Mouse (Mus musculus): ENCODE data around the gene Pde1b. TPM values are rescaled to one million over a fixed set of nuclear protein-coding genes. Genes with fewer than 3 reads are reported as not detected.

Gene Pde1b
- total RNA-seq, 2 experiments from 2014 or later: 48.2 to 53.9 TPM

GRCm38 (mm10) chr15:103503251-103503600, 392 bp downstream of the Pde1b start:
- no peak for DNase-seq (ENCODE audit: low spot score in 2 of 2)

GRCm38 (mm10) chr15:103503660-103504059, 826 bp downstream of the Pde1b start:
- peak in 1 of 2 experiments; percentile 45 for DNase-seq (ENCODE audit: low spot score in 2 of 2)

GRCm38 (mm10) chr15:103509317-103509716, 6.5 kb downstream of the Pde1b start:
- no peak for DNase-seq (ENCODE audit: low spot score in 2 of 2)

DNA sequence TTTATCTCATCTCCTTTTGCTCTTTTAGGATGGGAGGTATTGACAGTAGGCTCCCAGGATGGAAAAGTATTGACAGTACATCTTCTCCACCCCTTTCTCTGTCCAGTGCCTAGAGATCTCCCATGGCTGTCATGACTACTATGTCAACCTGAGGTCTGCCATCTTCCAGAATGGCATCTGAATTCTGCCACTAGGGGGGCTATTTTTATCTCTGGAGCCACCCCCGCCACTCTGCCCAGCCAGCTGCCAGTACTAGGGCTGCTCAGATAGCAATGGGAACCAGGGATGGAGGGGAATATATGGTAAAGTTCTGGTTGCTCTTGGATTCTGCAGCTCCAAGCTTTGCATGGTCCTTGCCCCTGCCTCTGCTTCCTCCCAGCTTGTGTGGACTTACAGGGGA, 8.8 kb downstream of the Pde1b start:
- DNase-seq (ENCODE audit: low spot score in 2 of 2): peak in 1 of 2 experiments; percentile 34

GRCm38 (mm10) chr15:103513621-103514031, 10.8 kb downstream of the Pde1b start:
- DNase-seq (ENCODE audit: low spot score in 2 of 2): peak in 1 of 2 experiments; percentile 41

DNA sequence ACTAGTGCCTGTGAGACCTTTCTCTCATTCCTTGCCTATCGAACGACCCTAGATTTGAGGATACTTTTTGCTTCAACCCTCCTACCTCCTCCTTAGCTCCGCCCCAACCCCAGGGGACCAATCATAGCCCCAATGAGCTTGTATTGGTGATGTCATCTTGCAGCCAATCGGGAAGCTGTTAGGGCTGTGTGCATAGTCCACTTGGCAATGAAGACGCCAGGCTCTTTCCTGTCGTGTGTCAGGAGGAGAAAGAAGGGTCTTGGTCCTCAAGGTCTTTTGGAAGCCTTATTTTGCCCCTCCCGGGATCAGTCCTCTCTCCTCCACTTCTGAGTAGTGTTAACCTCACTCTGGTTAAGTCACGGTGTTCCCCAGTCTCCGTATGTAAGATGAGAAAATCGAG, 11.3 kb downstream of the Pde1b start:
- DNase-seq (ENCODE audit: low spot score in 2 of 2): peak; percentile 68 to 79

- peak; percentile 4 to 13 for DNase-seq (ENCODE audit: low spot score in 2 of 2)
These were observed 12.1 kb downstream of the Pde1b start for GRCm38 (mm10) chr15:103514914-103515313.

DNA sequence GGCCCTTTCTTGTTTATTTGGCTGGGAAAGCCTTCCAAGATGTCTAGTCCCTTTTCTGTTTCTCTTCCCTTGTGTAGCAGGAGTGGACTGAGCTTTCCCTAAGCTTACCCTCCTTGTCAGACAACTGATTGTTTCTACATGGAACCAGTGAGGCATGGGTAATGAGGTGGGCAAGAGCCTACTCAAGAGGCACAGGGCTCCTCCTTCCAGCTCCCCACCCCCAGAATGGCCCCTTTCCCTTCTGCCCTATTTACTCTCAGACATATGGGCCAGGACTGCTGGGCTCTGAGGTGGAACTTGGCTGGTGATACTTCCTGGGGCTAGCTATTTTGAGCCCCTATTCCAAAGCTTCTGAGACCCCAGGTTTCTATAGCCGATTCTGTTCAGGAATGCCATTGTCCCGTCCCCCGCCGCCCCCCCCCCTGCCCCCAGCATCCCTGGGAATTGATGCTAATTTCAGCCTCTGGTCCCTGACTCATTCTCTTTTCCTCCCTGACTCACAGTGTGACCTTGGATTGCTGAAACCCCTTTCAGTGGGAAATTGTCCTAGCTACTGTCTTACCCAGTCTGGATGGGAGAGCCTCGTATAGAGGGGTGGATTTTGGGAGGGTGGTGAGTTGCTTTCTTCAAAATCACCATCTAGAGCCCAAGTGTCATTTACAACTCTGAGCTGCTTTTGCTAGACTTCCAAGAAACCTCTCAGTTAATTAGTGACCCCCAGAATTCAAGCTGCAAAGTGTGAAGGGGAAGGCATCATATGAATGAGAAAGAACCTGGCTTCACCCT, 16.0 kb downstream of the Pde1b start:
- DNase-seq (ENCODE audit: low spot score in 2 of 2): no peak

DNA sequence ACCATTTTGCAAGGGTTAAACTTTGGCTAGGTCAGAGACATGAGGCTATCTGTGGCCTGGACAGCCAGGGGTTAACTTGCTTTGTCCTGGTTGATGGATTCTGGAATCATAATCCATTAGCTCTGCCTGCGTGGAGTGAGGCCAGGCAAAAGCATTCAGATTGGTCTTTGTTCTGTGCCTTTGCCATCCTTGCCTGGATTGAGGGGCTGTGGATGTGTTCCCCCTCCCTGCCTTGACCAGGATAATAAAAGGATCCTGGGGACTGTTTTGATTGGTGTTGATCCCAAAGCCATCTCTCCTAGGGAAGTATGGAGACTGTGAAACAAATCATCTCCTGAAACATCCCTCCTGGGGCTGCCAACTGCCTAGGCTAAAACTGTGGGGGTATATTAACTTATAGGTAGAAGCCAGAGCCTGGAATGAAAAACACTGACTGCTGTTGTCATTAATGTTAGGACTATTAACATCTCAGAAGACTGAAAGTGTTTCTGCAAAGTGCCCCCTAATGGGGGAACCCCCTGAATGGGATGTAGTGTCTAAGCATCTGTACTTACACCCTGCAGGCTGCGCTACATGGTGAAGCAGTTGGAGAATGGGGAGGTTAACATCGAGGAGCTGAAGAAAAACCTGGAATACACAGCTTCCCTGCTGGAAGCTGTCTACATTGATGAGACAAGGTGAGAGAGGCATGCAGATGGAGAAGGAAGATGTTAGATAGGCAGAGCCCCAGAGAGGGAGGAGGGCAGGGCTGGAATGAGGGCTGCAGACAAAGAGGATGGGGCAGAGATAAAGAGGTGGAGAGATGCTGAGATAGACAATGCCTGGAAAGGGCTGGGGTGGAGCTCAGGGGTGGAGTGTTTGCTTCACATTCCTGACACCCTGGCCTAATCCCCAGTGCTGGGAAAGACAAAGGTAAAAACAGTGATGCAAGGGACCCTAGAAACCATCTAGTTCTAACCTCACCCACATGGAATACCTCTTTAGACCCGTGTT, 16.8 kb downstream of the Pde1b start:
- DNase-seq (ENCODE audit: low spot score in 2 of 2): no peak

DNA sequence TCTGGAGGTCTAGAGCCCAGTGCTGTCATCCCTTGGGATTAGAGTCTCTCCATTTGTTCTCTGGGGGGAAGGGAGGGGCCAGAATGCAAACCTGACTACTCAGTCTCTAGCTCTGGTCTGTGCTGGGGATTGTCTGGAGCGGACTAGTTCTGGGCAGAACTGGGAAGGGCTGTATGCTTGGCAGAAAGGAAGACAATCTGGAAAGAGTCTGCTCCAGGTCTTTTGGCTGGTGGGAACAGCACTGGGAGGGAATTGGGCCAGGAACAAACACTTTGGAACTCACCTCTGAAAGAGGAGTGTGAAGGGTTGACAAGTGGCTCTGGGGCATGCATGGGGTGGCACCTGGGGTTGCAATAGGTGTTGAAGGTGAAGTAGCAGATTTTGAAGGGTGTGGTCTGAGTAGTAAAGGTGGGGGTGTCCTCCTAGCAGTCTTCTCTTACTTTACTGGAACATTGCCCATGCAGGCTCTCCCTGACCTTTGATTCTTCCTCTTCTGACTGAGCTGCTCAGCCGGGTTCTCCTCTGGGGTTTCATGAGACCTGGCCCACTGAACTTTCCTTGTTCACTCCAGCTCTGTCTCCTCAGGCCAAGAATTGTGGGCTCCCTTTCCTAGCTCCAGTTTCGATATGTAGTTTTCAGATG, 19.7 kb downstream of the Pde1b start:
- peak in 1 of 2 experiments; percentile 46 for DNase-seq (ENCODE audit: low spot score in 2 of 2)

DNA sequence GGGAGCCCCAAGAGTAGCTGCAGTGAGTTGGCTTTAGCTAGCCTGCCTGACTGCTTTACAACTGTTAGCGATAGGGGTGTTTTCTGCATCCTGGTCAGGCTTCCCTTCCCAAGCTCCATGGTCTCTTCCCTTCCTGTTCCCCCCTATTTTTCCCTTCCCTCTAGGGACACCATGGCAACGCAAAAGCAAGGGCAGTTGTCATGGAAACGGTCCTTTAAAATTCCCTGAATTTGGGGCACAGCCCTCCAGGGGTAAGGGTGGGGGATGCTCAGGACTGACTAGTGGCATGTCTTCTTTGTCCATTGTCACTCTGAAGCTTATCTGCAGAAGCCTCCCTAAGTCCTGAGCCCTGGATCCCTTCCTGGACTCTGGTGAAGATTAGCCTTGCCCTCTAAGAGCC, 20.3 kb downstream of the Pde1b start:
- no peak for DNase-seq (ENCODE audit: low spot score in 2 of 2)

- peak; percentile 69 to 76 for DNase-seq (ENCODE audit: low spot score in 2 of 2)
These were observed 27.5 kb downstream of the Pde1b start for GRCm38 (mm10) chr15:103530372-103530771.

GRCm38 (mm10) chr15:103534054-103534620, 31.3 kb downstream of the Pde1b start:
- DNase-seq (ENCODE audit: low spot score in 2 of 2): no peak

GRCm38 (mm10) chr15:103535030-103535429, 32.2 kb downstream of the Pde1b start:
- DNase-seq (ENCODE audit: low spot score in 2 of 2): peak in 1 of 2 experiments; percentile 11

GRCm38 (mm10) chr15:103535786-103536185, 33.0 kb downstream of the Pde1b start:
- DNase-seq (ENCODE audit: low spot score in 2 of 2): peak in 1 of 2 experiments; percentile 9

- no peak for DNase-seq (ENCODE audit: low spot score in 2 of 2)
These were observed 33.6 kb downstream of the Pde1b start for GRCm38 (mm10) chr15:103536456-103536855.

DNA sequence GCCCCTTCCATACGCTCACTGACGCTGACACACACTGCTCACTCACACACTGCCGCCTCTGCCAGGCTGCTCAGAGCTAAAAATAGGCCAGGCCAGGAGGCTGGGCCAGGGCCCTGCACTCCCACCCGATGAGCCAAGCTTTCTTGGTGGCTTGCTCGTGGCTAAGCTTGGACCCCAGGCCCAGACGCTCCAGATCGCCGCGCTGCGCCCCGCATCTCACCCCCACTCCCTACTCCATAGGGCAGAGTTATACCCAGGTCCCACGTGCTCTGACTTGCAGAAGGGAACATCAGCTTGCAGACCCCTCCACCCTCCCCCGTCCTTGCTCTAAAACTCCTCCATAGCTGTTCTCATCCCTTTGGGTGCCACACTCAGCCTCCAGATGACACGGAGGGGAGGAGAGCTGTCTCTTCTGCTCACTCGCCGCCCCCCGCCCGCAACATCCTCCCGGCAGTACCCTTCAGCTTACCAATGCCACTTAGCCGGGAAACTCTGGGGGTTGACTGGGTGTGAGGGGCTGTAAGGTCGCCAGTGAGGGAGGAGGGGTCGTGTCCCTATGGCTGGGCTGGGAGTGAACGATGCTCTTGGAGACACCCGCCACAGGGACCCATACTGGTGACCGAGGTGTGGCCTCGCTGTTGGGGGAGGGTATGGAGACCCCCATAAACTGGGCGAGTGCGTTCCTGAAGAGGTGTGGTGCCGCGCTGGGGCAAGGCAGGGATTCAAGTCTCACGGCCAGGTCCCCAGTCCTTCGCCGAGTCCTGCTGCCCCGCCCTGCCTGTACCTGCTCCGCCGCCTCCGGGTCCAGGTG, 34.4 kb downstream of the Pde1b start:
- peak; percentile 59 to 65 for DNase-seq (ENCODE audit: low spot score in 2 of 2)

DNA sequence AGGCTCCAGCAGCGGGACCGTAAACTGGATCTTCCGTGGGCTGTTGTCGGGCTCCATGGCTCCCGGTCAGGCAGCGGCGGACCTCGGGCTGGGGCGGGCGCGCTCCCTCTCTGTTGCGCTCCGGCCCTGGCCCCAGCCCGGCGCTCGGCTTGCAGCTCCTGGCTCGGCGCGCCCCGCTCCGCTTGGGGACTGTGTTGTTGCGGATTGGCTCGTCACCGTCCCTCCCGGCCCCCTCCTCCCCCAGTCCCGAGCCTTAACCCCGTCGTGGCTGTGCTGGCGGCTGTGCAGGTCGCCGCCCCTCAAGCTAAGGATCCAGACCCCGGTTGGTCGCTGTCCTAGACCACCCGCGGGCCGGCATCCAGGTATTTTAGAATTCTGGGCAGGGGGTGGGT, 35.0 kb downstream of the Pde1b start, which contains the start of gene Ppp1r1a:
TSS of gene Ppp1r1a (minus strand) at position 182 of the 392 bp plus-strand sequence.
- DNase-seq (ENCODE audit: low spot score in 2 of 2): peak; percentile 75 to 81

DNA sequence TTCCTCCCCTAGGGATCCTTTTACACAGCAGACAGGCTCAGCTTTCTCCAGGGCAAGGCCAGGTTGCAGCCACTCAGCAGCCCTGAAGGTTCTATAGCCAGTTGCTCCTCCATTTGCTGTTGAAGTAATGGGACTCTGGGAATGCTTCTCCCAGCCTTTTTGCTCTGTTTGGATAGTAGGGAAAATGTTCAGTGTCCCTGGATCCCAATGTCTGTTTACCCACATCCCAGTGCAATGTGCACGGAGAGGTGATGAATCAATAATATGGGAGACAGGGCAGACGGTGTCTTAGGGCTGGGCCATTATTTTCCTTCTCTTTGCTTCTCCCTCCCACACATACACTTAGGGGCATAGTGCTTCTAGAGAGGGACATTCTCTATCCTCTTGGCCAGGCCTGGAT, 36.4 kb downstream of the Pde1b start:
- DNase-seq (ENCODE audit: low spot score in 2 of 2): peak in 1 of 2 experiments; percentile 4

DNA sequence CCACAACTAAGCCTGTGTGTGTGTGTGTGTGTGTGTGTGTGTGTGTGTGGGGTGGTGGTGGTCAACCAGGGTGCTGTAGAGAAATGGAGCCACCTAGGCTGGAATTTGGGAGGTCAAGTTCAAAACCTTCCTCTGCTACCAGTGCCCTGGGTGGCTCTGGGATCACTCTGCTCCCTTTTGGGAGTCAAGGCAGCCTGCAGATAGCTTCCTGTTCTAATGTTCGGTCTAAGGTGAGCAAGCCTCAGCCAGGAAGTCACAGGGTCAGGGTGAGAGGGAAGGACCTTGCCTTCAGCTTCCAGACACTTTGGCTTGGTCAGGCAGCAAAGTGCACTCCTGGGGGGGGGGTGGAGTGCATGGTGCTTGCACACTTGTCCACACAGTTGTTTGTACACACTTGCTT, 37.8 kb downstream of the Pde1b start:
- DNase-seq (ENCODE audit: low spot score in 2 of 2): peak in 1 of 2 experiments; percentile 6
